Mouse (Mus musculus): ENCODE measurements around the gene Lamtor2. TPM values are rescaled to one million over a fixed set of nuclear protein-coding genes. Genes with fewer than 3 reads are reported as not detected.

Lamtor2 gene
- total and polyA plus RNA-seq, 3 experiments = 94.3 to 118 (median 104) TPM

DNA sequence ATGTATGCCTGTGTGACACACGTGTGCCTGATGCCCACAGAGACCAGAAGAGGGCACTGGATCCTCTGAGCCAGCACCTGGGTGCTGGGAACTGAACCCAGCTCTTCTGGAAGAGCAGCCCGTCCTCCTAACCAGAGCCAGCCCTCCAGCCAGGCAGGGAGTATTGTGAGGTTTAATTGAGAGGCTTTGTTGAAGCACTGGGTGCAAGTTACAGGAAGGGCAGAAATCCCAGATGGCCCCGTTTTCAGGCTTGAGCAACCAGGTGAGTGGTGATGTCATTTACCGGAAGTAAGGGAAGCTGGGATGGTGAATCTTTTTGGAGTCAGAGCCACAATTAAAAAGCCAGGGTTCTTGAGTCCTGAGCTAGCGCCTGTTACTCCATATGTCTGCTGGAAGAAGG is 27.9 kb downstream of the Lamtor2 start:
- Histone ChIP-seq H3K9ac (ENCODE audit: low read depth, low read length) (no peak overlapping the region), H3K27ac (no peak overlapping the region), H3K79me2 (replicated peaks; ENCODE audit: control insufficient read depth, insufficient read depth, low read length) (no peaks in the 10 kb centered on the region), H3K27me3 (ENCODE audit: control insufficient read depth, insufficient read depth, low read length) (no peaks in the 10 kb centered on the region), H3K4me1 (ENCODE audit: control insufficient read depth, insufficient read depth, low read length) (no peaks in the 10 kb centered on the region; the same call in 1 of the 2 replicates), H3K4me3 (no peak overlapping the region), H3K36me3 (ENCODE audit: control insufficient read depth, insufficient read depth, low read length) (no peaks in the 10 kb centered on the region)
- intact Hi-C loops (cut with DNase I) = no loop called here
- DNase-seq = no peak
- WGBS = 85% methylated on average over 5 of the region's 5 CpGs
- no peak for TF ChIP-seq EP300 (IDR thresholded peaks at IDR 0.05; ENCODE audit: insufficient read depth, low read depth, low read length)
- TF ChIP-seq POLR2A (IDR thresholded peaks at IDR 0.05; ENCODE audit: insufficient read depth, low read depth, low read length) = no peak
- TF ChIP-seq CTCF (IDR thresholded peaks at IDR 0.05) = no peak

DNA sequence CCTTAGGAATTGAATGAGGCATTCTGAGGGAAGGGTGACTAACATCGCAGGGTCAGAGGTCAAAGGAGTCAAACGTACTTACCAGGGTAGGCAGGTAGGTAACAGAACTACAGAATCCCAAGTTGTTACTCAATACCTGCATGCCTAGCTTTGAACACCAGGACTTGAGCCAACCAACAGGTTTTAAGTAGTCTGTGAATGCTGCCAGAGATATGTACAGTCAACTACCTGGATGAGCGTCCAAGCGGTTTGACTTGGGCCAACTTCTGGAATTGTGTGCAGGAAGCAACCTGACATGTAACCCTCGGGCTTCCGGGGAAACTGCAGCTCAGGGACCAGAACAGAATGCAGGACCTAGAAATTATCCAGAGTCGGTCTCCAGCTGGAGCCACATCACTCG is 29.8 kb downstream of the Lamtor2 start:
- Histone ChIP-seq H3K9ac (ENCODE audit: low read depth, low read length) (no peak overlapping the region), H3K4me1 (ENCODE audit: control insufficient read depth, insufficient read depth, low read length) (no peaks in the 10 kb centered on the region; the same call in 1 of the 2 replicates), H3K27me3 (ENCODE audit: control insufficient read depth, insufficient read depth, low read length) (no peaks in the 10 kb centered on the region), H3K27ac (no peak overlapping the region), H3K36me3 (ENCODE audit: control insufficient read depth, insufficient read depth, low read length) (no peaks in the 10 kb centered on the region), H3K79me2 (replicated peaks; ENCODE audit: control insufficient read depth, insufficient read depth, low read length) (no peaks in the 10 kb centered on the region), H3K4me3 (no peak overlapping the region)
- no peak for DNase-seq
- TF ChIP-seq POLR2A (IDR thresholded peaks at IDR 0.05; ENCODE audit: insufficient read depth, low read depth, low read length) = no peak
- no peak for TF ChIP-seq EP300 (IDR thresholded peaks at IDR 0.05; ENCODE audit: insufficient read depth, low read depth, low read length)
- no peak for TF ChIP-seq CTCF (IDR thresholded peaks at IDR 0.05)
- 71% methylated on average over 8 of the region's 8 CpGs for WGBS
- intact Hi-C loops (cut with DNase I) = no loop called here

DNA sequence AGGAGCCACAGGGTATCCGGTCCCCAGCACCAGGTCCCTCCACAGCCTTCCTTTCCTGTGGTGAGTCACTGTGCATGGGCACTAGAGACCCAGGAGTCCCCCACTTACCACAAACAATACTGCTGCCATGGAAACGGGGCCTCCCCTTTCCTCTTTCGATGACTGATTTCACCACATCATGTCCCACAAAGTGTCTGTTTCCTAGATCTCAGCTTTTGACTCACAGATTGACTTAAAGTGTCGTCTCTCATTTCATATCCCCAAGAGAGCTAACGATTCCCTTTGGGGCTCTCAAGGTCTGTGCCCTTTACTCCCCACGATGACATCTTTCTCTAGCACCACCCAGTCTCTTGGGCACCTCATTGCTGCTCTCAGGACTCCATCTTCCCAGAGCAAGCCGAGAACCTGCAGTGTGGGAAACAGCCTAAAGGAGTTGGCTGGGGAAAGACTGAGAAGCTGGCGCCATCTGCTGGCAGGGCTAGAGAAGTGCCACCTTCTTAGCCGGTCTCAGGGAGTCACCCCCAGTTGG is 31.0 kb downstream of the Lamtor2 start:
- peak; percentile 75 to 82 for DNase-seq

DNA sequence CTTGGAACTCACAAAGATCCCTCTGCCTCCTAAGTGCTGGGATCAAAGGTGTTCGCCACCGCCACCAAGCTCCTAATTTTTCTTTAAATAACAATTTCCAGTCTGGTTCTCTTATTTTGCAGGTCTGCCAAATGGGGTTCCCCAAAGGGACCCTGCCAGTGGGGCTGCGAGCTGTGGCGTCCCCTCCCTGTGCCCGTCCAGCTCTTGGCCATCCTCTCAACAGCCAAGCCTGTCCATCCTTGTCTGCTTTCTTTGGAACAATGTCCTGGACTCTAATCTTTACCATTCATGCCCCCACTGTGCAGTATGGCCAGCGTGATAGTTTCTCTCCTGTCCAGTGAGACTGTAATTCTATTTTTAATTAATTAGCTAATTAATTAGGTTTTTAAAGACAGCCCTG is 31.7 kb downstream of the Lamtor2 start:
- intact Hi-C loops (cut with DNase I) = no loop called here
- H3K36me3 ChIP-seq (ENCODE audit: control insufficient read depth, insufficient read depth, low read length) = no peaks in the 10 kb centered on the region
- 92% methylated on average over 6 of the region's 6 CpGs for WGBS
- H3K4me3 ChIP-seq = no peak overlapping the region
- H3K9ac ChIP-seq (ENCODE audit: low read depth, low read length) = no peak overlapping the region
- DNase-seq = no peak
- no peak for TF ChIP-seq CTCF (IDR thresholded peaks at IDR 0.05)
- no peak for TF ChIP-seq POLR2A (IDR thresholded peaks at IDR 0.05; ENCODE audit: insufficient read depth, low read depth, low read length)
- no peak for TF ChIP-seq EP300 (IDR thresholded peaks at IDR 0.05; ENCODE audit: insufficient read depth, low read depth, low read length)
- no peaks in the 10 kb centered on the region for H3K79me2 ChIP-seq (replicated peaks; ENCODE audit: control insufficient read depth, insufficient read depth, low read length)
- H3K27me3 ChIP-seq (ENCODE audit: control insufficient read depth, insufficient read depth, low read length) = no peaks in the 10 kb centered on the region
- no peaks in the 10 kb centered on the region; the same call in 1 of the 2 replicates for H3K4me1 ChIP-seq (ENCODE audit: control insufficient read depth, insufficient read depth, low read length)
- H3K27ac ChIP-seq = no peak overlapping the region

More for the DNA sequence above, 31.0 kb downstream of the Lamtor2 start:
- no peaks in the 10 kb centered on the region; the same call in 1 of the 2 replicates for H3K4me1 ChIP-seq (ENCODE audit: control insufficient read depth, insufficient read depth, low read length)
- 14% methylated on average over 9 of the region's 9 CpGs for WGBS
- TF ChIP-seq POLR2A (IDR thresholded peaks at IDR 0.05; ENCODE audit: insufficient read depth, low read depth, low read length) (no peak), CTCF (IDR thresholded peaks at IDR 0.05) (peak; percentile 97), EP300 (IDR thresholded peaks at IDR 0.05; ENCODE audit: insufficient read depth, low read depth, low read length) (peak; percentile 87; the same call in 1 of the 2 replicates)
- intact Hi-C loops (cut with DNase I) = loop anchor here (1.0 kb wide), 2 partner anchors 34 to 39 kb away; no protein-coding TSS in a partner anchor
- H3K36me3 ChIP-seq (ENCODE audit: control insufficient read depth, insufficient read depth, low read length) = no peaks in the 10 kb centered on the region
- no peak overlapping the region for H3K9ac ChIP-seq (ENCODE audit: low read depth, low read length)
- H3K79me2 ChIP-seq (replicated peaks; ENCODE audit: control insufficient read depth, insufficient read depth, low read length) = no peaks in the 10 kb centered on the region
- no peak overlapping the region for H3K27ac ChIP-seq
- H3K27me3 ChIP-seq (ENCODE audit: control insufficient read depth, insufficient read depth, low read length) = no peaks in the 10 kb centered on the region
- H3K4me3 ChIP-seq = no peak overlapping the region

GRCm38 (mm10) chr3:88520078-88520477 is 32.8 kb downstream of the Lamtor2 start:
- WGBS = 88% methylated on average over 2 of the region's 2 CpGs
- H3K9ac ChIP-seq (ENCODE audit: low read depth, low read length) = no peak overlapping the region
- DNase-seq = no peak
- H3K4me3 ChIP-seq = no peak overlapping the region
- peaks cover 2% of the 10 kb centered on the region for H3K4me1 ChIP-seq (ENCODE audit: control insufficient read depth, insufficient read depth, low read length)
- H3K36me3 ChIP-seq (ENCODE audit: control insufficient read depth, insufficient read depth, low read length) = no peaks in the 10 kb centered on the region
- no peaks in the 10 kb centered on the region for H3K79me2 ChIP-seq (replicated peaks; ENCODE audit: control insufficient read depth, insufficient read depth, low read length)
- no peak for TF ChIP-seq EP300 (IDR thresholded peaks at IDR 0.05; ENCODE audit: insufficient read depth, low read depth, low read length)
- no peak for TF ChIP-seq CTCF (IDR thresholded peaks at IDR 0.05)
- TF ChIP-seq POLR2A (IDR thresholded peaks at IDR 0.05; ENCODE audit: insufficient read depth, low read depth, low read length) = no peak
- intact Hi-C loops (cut with DNase I) = no loop called here
- H3K27me3 ChIP-seq (ENCODE audit: control insufficient read depth, insufficient read depth, low read length) = no peaks in the 10 kb centered on the region
- H3K27ac ChIP-seq = no peak overlapping the region

DNA sequence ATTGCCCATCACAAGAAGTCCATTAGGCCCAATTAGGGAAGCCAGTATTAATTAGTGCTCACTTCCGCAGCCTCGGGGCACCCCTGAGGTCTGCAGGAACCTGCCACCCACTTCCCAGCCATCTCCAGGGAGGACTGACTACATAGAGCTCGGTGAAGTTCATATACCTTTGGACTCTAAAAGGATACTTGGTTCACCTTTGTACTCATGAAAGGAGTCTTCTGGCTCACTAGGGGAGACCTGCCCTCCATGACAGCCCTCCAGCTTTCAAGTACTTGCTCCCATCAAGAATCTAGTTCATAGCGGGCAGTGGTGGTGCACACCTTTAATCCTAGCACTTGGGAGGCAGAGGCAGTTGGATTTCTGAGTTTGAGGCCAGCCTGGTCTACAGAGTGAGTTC is 34.5 kb downstream of the Lamtor2 start:
- Histone ChIP-seq H3K9ac (ENCODE audit: low read depth, low read length) (no peak overlapping the region), H3K4me3 (no peak overlapping the region), H3K27ac (no peak overlapping the region), H3K79me2 (replicated peaks; ENCODE audit: control insufficient read depth, insufficient read depth, low read length) (no peaks in the 10 kb centered on the region), H3K27me3 (ENCODE audit: control insufficient read depth, insufficient read depth, low read length) (no peaks in the 10 kb centered on the region), H3K36me3 (ENCODE audit: control insufficient read depth, insufficient read depth, low read length) (no peaks in the 10 kb centered on the region), H3K4me1 (ENCODE audit: control insufficient read depth, insufficient read depth, low read length) (peaks cover 2% of the 10 kb centered on the region)
- TF ChIP-seq EP300 (IDR thresholded peaks at IDR 0.05; ENCODE audit: insufficient read depth, low read depth, low read length) (no peak), CTCF (IDR thresholded peaks at IDR 0.05) (no peak), POLR2A (IDR thresholded peaks at IDR 0.05; ENCODE audit: insufficient read depth, low read depth, low read length) (no peak)
- WGBS = 90% methylated on average over 4 of the region's 4 CpGs
- intact Hi-C loops (cut with DNase I) = no loop called here
- no peak for DNase-seq

Measured in heart, adult 2 months (tissue).